ENCODE assay signal across 15 mouse cellular contexts in genomic region chr2:18219136-18219535, GRCm38 (mm10).
DNase-seq lines count a peak whose midpoint lies in the region; ATAC-seq and TF ChIP-seq lines count a peak whose summit lies in the region.
"Had no signal": no experiment of that assay in that cellular context is flagged by ENCODE, and none has a peak within 500 bp of the region (broad histone marks: within the 10 kb centered on the region; RNA-seq: fewer than 3 reads in every experiment).

No protein-coding gene starts in this region.

- H3K4me1 ChIP-seq in CH12.LX (ENCODE audit: control insufficient read depth in 1 of 2, insufficient read depth in 2 of 2), result peaks cover 8 to 23% of the 10 kb centered on the region in 2 experiments
- H3K4me1 ChIP-seq in heart, embryonic 13.5 days, result peaks cover 30% of the 10 kb centered on the region
- H3K4me1 ChIP-seq in intestine, embryonic 16.5 days (ENCODE audit: control insufficient read depth, insufficient read depth, low read length), result peaks cover 2% of the 10 kb centered on the region
- no peaks in the 10 kb centered on the region for H3K4me1 ChIP-seq in hindbrain, embryonic 11.5 days (replicated peaks; ENCODE audit: control insufficient read depth, insufficient read depth, low read length)

- no peak for TF ChIP-seq CTCF in CH12.LX (conservative IDR thresholded peaks at IDR 0.05 in 1 of 2, IDR thresholded peaks at IDR 0.05 in 1 of 2; ENCODE audit: low read depth in 2 of 2, low read length in 2 of 2)

- WGBS in heart, embryonic 13.5 days, result 40% methylated on average over 8 of the region's 8 CpGs
- WGBS in intestine, embryonic 16.5 days, result 82% methylated on average over 8 of the region's 8 CpGs
- 82% methylated on average over 8 of the region's 8 CpGs for WGBS in hindbrain, embryonic 11.5 days

- H3K9me3 ChIP-seq in CH12.LX (replicated peaks; ENCODE audit: low read length), result no peaks in the 10 kb centered on the region
- H3K9me3 ChIP-seq in heart, embryonic 13.5 days, result no peaks in the 10 kb centered on the region
- H3K9me3 ChIP-seq in intestine, embryonic 16.5 days (ENCODE audit: control insufficient read depth, low read length), result no peaks in the 10 kb centered on the region
- no peaks in the 10 kb centered on the region for H3K9me3 ChIP-seq in hindbrain, embryonic 11.5 days (ENCODE audit: control insufficient read depth, low read length)

- in situ Hi-C loops in CH12.LX (cut with MboI; ENCODE audit: low pct_ligation_motif_present, low pct_unique_long_range_greater_than_20kb, low sequenced_read_pairs), result no loop called here

- H3K79me2 ChIP-seq in CH12.LX (replicated peaks; ENCODE audit: control insufficient read depth, extremely low read depth, insufficient read depth, poor library complexity, severe bottlenecking), result no peaks in the 10 kb centered on the region

- H3K36me3 ChIP-seq in CH12.LX (replicated peaks in 1 of 2; ENCODE audit: control insufficient read depth in 1 of 2, insufficient read depth in 1 of 2, low read length in 1 of 2), result peaks cover 43 to 75% of the 10 kb centered on the region in 2 experiments
- peaks cover 52% of the 10 kb centered on the region for H3K36me3 ChIP-seq in heart, embryonic 13.5 days
- H3K36me3 ChIP-seq in intestine, embryonic 16.5 days (ENCODE audit: control insufficient read depth, insufficient read depth, low read length), result 0 out of 2 replicates have a peak, but pooled peaks cover 6% of the 10 kb centered on the region
- 0 out of 2 replicates have a peak, but pooled peaks cover 7% of the 10 kb centered on the region for H3K36me3 ChIP-seq in hindbrain, embryonic 11.5 days (ENCODE audit: control insufficient read depth, insufficient read depth, low read length)

- DNase-seq in gastrocnemius, postnatal 25 days, result peak; percentile 29
- no peak for DNase-seq in gastrocnemius, postnatal 14 days
- peak; percentile 58 for DNase-seq in CH12.LX (ENCODE audit: extremely low read depth)
- DNase-seq in cerebellum, adult 18-20 months, result peak; percentile 38 to 52
- DNase-seq in urinary bladder, postnatal 4 days (ENCODE audit: low spot score in 2 of 2), result no peak
- no peak for DNase-seq in hindbrain, embryonic 11.5 days (ENCODE audit: low spot score)
- DNase-seq: adrenal gland, postnatal 14 days; retina, postnatal 1 day had no signal

- no peak for TF ChIP-seq EP300 in CH12.LX (IDR thresholded peaks at IDR 0.05; ENCODE audit: low read length)

- dilution Hi-C loops in CH12.LX (cut with MboI; ENCODE audit: extremely low pct_ligation_motif_present, extremely low pct_unique_long_range_greater_than_20kb, low sequenced_read_pairs), result no loop called here

- intact Hi-C loops in gastrocnemius, postnatal 14 days (cut with DNase I; ENCODE audit: low total_unique reads), result no loop called here

- no peaks in the 10 kb centered on the region for H3K27me3 ChIP-seq in CH12.LX (replicated peaks)
- no peaks in the 10 kb centered on the region for H3K27me3 ChIP-seq in heart, embryonic 13.5 days (replicated peaks)
- H3K27me3 ChIP-seq in intestine, embryonic 16.5 days (replicated peaks; ENCODE audit: control insufficient read depth, insufficient read depth, low read length), result no peaks in the 10 kb centered on the region
- H3K27me3 ChIP-seq in hindbrain, embryonic 11.5 days (ENCODE audit: control insufficient read depth, insufficient read depth, low read length), result no peaks in the 10 kb centered on the region
- H3K27me3 ChIP-seq: limb, embryonic 12.5 days had no signal

- 0 out of 2 replicates have a peak overlapping the region, but pooled peaks have one; percentile 4 for H3K4me2 ChIP-seq in CH12.LX (ENCODE audit: insufficient read depth, low read depth, poor library complexity, severe bottlenecking)
- H3K4me2 ChIP-seq in heart, embryonic 13.5 days, result no peak overlapping the region
- no peak overlapping the region for H3K4me2 ChIP-seq in intestine, embryonic 16.5 days (ENCODE audit: low read depth, low read length)
- no peak overlapping the region for H3K4me2 ChIP-seq in hindbrain, embryonic 11.5 days (replicated peaks; ENCODE audit: low read depth, low read length)
- H3K4me2 ChIP-seq: hindbrain, embryonic 14.5 days; limb, embryonic 12.5 days had no signal

- H3K9ac ChIP-seq in CH12.LX (ENCODE audit: insufficient read depth, low read depth), result no peak overlapping the region
- no peak overlapping the region for H3K9ac ChIP-seq in heart, embryonic 13.5 days
- no peak overlapping the region for H3K9ac ChIP-seq in intestine, embryonic 16.5 days (ENCODE audit: low read depth, low read length)
- H3K9ac ChIP-seq in hindbrain, embryonic 11.5 days (ENCODE audit: low read depth, low read length), result no peak overlapping the region
- H3K9ac ChIP-seq: hindbrain, embryonic 14.5 days; limb, embryonic 12.5 days; liver, embryonic 14.5 days had no signal

- peak; percentile 40; the same call in 1 of the 2 replicates for ATAC-seq in heart, embryonic 13.5 days (ENCODE audit: extremely low read depth, insufficient number of reproducible peaks, low FRiP score, low TSS enrichment)
- no peak for ATAC-seq in intestine, embryonic 16.5 days
- no peak for ATAC-seq in hindbrain, embryonic 11.5 days (ENCODE audit: low FRiP score)
- ATAC-seq: forebrain, embryonic 14.5 days; intestine, postnatal 0 days had no signal

- H3K4me3 ChIP-seq in CH12.LX (replicated peaks in 1 of 3; ENCODE audit: low read depth in 2 of 3, low read length in 2 of 3, poor library complexity in 1 of 3), result no peak overlapping the region
- H3K4me3 ChIP-seq in heart, embryonic 13.5 days, result no peak overlapping the region
- H3K4me3 ChIP-seq in intestine, embryonic 16.5 days (ENCODE audit: low read length), result no peak overlapping the region
- no peak overlapping the region for H3K4me3 ChIP-seq in hindbrain, embryonic 11.5 days (ENCODE audit: low read depth, low read length)
- H3K4me3 ChIP-seq: limb, embryonic 12.5 days had no signal

- TF ChIP-seq RAD21 in CH12.LX (IDR thresholded peaks at IDR 0.05; ENCODE audit: low read depth, low read length), result no peak

- peak overlapping the region; percentile 24; the same call in 1 of the 2 replicates for H3K27ac ChIP-seq in CH12.LX (ENCODE audit: insufficient read depth, low read depth)
- H3K27ac ChIP-seq in heart, embryonic 13.5 days (replicated peaks), result peak overlapping the region; percentile 36; the same call in 1 of the 2 replicates
- no peak overlapping the region for H3K27ac ChIP-seq in intestine, embryonic 16.5 days (ENCODE audit: low read length)
- H3K27ac ChIP-seq in hindbrain, embryonic 11.5 days (ENCODE audit: low read depth, low read length), result no peak overlapping the region
- H3K27ac ChIP-seq: hindbrain, embryonic 14.5 days; liver, embryonic 14.5 days had no signal

- no peak for TF ChIP-seq POLR2A in CH12.LX (IDR thresholded peaks at IDR 0.05; ENCODE audit: low read depth, low read length)

TF ChIP-seq in CH12.LX, 34 proteins besides CTCF, POLR2A, EP300 and RAD21:
- TF ChIP-seq MYC (IDR thresholded peaks at IDR 0.05; ENCODE audit: low read depth, low read length), result no peak
- peak; percentile 42 for TF ChIP-seq JUND (conservative IDR thresholded peaks at IDR 0.05; ENCODE audit: low read depth, low read length)
- 0 out of 2 replicates have a peak, but pooled peaks have one; percentile 37 for TF ChIP-seq MAX (IDR thresholded peaks at IDR 0.05; ENCODE audit: low read length)
- TF ChIP-seq BHLHE40 (IDR thresholded peaks at IDR 0.05; ENCODE audit: low read depth, low read length), result peak; percentile 80
- TF ChIP-seq MEF2A (IDR thresholded peaks at IDR 0.05; ENCODE audit: borderline replicate concordance, low read depth, low read length), result peak; percentile 91
- TF ChIP-seq JUN (IDR thresholded peaks at IDR 0.05; ENCODE audit: insufficient read depth, low read depth, low read length), result peak; percentile 80
- TF ChIP-seq ZC3H11A (IDR thresholded peaks at IDR 0.05; ENCODE audit: low read depth, low read length), result no peak
- 0 out of 2 replicates have a peak, but pooled peaks have one; percentile 13 for TF ChIP-seq ETS1 (conservative IDR thresholded peaks at IDR 0.05; ENCODE audit: low read depth, low read length)
- 0 out of 2 replicates have a peak, but pooled peaks have one; percentile 29 for TF ChIP-seq MXI1 (IDR thresholded peaks at IDR 0.05; ENCODE audit: low read depth, low read length)

Comparison
In these comparisons a context has a peak if more than half of its experiments do, and no peak if none do; other contexts are left out.
1. DNase-seq: peak in gastrocnemius, postnatal 25 days (single experiment), CH12.LX (single experiment) and cerebellum, adult 18-20 months (2 of 2); none in gastrocnemius, postnatal 14 days (single experiment), urinary bladder, postnatal 4 days (0 of 2) and hindbrain, embryonic 11.5 days (single experiment).
2. H3K27ac ChIP-seq: peak in CH12.LX (single experiment) and heart, embryonic 13.5 days (single experiment); none in intestine, embryonic 16.5 days (single experiment) and hindbrain, embryonic 11.5 days (single experiment).